Mouse (Mus musculus) urinary bladder, postnatal 36 days (tissue): ENCODE data around the gene Dcaf10.
A peak's percentile ranks its signal among the peaks of the same experiment; 100 is the strongest.
"Not testable (repeated sequence)": the region's sequence is repeated elsewhere in the genome, so short reads cannot be mapped to it uniquely, and the experiment has no call there.

ENCODE experiments used
- DNase-seq, 2 experiments: peaks; one replicate each; pipeline ENCODE4 v3.0.0; 2022; ENCODE audit warnings: low spot score in 2 of 2, mixed read lengths in 1 of 2

Gene Dcaf10

DNA sequence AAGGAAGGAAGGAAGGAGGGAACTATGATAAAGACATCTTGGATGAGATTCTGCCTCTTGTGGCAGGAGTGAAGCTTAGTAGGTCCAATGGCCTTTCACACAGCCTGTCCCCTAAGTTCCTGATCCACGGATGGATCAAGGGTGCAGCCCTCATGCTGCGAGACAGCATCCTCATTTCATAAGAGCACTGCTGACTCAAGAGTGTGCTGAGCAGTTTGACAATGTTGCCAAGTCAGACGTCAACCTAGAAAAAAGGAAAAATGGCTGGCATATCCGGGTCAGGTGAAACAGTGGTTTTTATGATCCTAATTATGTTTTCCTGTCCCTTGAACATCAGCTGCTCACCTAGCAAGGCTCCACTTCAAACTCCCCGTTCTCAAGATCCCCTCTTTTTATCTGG is 51.8 kb downstream of the Dcaf10 start:
- DNase-seq: no peak

DNA sequence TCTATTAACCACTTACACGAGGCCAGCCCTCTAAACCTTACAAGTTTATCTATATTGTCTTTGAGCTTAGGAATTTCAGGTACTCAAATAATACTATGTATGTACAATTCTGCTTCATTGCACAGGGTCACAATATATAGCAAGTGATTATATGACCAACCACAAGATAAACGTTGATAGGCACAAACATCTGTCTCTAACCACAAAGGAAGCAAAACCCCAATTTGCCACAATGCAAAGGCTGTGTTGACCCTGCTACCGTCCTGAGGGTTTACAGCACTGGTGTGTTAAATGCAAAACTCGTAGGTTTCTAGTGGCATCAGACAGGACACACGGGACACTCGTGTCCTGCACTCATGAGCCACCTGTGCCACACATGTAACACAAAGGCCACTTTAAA is 54.3 kb downstream of the Dcaf10 start:
- not testable (repeated sequence) for DNase-seq

- DNase-seq: not testable (repeated sequence)
These were observed 56.4 kb downstream of the Dcaf10 start for GRCm38 (mm10) chr4:45398315-45398714.

DNA sequence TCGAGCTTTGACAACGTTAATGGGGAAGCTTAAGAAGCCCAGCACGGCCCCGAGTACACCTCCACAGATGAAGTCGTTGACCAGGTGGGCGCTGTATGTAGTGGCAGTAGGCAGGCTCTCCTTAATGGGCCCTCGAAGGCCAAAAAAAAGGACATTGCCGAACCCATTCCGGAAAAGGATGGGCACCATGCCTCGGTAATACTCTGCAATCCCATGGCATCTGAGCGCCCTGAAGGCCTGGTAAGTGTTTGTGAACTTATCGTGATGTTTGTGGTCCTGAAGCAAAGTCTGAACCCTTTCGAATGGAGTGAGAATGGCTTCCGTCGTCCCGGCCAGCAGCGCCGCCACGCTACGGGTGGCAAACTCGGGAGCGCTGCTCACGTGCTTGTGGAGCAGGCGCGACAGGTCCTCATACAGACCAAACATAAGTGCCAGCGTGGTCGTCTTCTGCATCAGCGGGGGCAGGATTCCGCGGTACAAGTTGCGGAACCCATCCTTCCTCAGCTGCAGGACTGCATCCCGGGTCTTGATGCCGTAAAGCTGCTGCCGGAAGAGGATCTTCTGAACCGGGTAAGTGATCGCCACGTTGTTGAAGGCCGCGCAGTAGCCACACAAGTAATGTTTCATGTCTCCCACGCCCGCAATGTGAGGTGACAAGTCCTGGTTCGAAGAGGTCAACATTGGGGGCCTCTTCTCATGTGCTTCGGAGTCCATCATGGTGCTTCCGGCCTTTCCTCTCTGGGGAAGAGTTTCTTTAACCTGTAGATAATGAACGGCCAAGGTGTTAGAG is 57.7 kb downstream of the Dcaf10 start:
- no peak for DNase-seq

- DNase-seq: no peak
These were observed 60.4 kb downstream of the Dcaf10 start for GRCm38 (mm10) chr4:45402281-45402680.

GRCm38 (mm10) chr4:45402878-45403498 is 61.1 kb downstream of the Dcaf10 start:
- DNase-seq: no peak

GRCm38 (mm10) chr4:45403499-45403878 is 61.6 kb downstream of the Dcaf10 start:
- no peak for DNase-seq

DNA sequence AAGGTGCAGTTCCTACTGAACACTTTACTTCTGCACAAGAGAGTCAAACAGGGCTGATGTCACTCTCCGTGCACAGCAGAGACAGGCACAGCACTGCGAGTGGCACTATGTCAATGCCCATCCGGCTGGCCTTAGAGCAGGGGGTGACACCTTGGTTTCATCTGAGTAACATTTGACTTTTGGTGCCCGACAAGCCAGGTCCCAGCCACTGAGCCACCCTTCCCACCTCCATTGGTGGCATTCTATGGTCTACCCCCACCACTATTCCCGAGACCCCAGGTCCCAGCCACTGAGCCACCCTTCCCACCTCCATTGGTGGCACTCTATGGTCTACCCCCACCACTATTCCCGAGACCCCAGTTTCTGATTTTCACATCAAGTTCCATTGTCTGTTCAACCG is 62.2 kb downstream of the Dcaf10 start:
- no peak for DNase-seq

GRCm38 (mm10) chr4:45405315-45405714 is 63.4 kb downstream of the Dcaf10 start:
- no peak for DNase-seq

- DNase-seq: no peak
These were observed 64.5 kb downstream of the Dcaf10 start for GRCm38 (mm10) chr4:45406397-45406796.

GRCm38 (mm10) chr4:45407001-45407702 is 65.3 kb downstream of the Dcaf10 start:
- no peak for DNase-seq

- DNase-seq: no peak
These were observed 65.9 kb downstream of the Dcaf10 start for GRCm38 (mm10) chr4:45407703-45408334.

- DNase-seq: peak; percentile 78 to 86
These were observed 66.7 kb downstream of the Dcaf10 start, which contains the start of gene Slc25a51 for GRCm38 (mm10) chr4:45408427-45409132. Gene Slc25a51, minus strand, starts transcription at chr4:45408766.

DNA sequence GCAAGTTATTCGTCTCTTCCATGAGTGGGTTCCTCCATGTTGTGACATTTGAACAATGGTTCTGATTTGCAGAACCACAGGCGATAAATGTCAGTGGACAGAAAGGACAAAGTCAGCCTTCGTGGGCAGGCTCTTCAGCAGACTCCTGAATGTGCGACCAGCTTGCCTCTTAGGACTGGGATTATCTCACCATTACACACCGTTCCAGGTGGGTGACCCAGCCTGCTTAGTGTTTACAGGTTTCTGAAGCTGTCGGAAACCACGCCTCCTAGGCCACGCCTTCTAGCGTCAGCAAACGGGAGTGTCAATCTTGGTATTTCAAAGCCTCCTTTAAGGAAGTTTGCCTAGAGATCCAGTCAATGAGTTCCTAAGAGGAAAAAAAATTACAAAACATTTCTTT is 67.4 kb downstream of the Dcaf10 start:
- peak; percentile 84 to 89 for DNase-seq

DNA sequence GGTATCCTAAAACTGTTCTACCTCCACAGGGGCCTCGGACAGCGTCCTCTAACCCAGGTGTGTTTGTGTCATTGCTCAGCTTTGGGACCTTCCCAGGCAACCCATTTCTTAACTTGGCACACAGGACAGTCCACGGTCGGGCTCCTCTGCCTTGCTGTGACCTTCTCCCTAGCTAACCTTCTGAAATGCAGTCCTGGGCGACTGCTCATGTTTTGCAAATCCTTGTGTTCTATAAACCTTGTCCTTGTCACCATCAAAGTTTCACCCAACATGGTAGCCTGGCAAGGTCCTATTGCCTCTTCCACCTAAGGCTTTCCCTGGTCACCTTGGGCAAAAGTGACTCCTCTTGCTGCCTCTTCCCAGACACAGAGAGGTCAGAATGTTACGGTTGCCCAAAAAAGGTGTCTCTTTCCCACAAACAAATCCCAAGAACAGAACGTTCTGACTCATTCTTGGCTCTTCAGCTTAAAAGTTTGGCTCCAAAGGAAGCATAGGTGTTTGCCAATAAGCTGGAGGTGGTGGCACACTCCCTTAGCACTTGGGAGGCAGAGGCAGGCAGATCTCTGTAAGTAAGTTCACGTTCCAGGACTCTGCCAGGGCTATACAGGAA is 69.4 kb downstream of the Dcaf10 start:
- no peak for DNase-seq

DNA sequence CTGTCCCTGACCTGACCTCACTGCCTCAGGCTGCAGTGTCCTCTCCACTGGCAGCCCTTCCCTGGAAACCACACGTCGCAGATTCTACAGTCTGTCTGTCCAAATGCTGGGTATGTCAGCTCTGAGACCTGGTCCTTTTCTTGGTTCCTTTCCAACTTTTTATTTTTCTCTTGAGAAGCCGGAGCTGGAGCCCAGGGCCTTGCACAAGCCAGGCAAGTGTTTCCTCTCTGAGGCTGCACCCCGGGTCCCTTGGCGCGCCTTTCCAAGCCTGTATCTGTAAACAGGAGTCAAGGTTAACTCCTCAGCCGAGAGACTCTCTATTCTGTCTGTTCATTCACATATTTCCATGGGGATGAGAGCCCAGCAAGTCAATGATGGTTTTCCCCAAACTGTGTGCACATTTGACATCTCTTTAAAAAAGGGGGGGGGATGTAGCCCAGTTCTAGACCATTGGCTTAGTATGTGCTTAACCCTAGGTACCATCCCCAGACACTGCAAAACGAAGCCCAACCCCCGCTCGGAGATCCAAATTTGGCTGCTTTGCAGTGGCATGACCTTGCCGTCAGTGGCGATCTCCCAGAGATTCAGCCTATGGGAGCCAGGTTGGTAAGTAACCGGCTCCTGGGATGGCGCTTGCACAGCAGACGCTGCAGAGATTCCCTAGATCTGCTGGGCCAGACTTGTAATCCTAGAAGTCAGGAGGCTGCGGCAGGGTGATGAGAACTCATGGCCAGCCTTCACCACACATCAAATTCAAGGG is 70.7 kb downstream of the Dcaf10 start:
- no peak for DNase-seq

- DNase-seq: no peak
These were observed 71.9 kb downstream of the Dcaf10 start for GRCm38 (mm10) chr4:45413674-45414338.

DNA sequence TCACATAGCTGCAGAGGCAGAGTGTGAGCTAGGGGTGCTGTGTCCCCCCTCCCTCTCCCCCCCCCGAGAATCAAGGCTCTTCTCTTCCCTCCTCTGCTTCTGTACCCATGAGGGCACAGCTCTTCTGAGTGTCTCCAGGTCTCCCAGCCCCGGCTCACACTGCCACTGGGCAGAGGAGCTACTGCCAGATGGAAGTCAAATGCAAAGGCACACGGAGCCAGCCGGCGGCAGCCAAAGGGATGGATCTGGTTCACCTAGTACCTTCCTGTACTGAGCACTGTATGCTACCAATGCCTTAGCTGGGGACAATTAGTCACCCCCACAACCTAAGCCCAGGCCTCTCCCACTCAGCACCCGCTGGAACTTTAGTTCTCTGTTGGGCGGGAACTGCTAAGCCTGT is 74.4 kb downstream of the Dcaf10 start:
- no peak for DNase-seq

DNA sequence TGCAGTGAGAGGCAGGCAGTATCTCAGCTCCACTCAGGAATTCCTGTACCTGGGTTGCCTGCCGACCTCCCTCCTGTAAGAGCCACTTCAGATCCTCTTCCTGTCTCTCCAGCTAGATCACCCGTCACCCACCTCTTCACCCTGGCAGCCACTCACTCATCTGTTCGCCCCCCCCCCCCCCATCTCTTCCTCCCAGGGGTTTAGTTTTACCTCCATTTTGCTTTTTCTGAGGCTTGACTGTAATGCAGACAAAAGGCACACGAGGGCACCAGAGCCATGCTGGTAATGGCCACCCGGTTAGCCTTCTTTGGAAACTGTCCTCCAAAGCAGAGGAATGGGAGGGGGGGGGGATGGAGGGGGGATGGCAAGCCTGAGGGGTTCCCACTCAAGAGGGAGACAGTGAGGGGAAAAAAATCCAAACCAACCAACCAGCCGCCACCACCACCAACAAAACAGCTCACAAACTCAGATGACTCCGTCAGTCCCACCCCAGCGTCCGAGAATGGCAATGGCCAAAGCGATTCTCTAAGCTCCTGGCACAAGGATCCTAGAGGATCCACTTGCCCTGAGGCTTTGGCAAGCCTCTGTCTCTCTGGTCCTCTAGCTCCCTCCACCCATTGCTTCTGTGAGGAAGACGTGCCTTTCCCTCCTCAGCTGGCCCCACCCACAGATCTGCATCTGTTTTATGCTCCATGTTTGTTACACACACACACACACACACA is 76.5 kb downstream of the Dcaf10 start:
- peak; percentile 44 to 60 for DNase-seq
